In genomic region chr1:172147835-172148278, GRCm38 (mm10) we compare ENCODE assay signal across 1 mouse cellular context.
TF ChIP-seq lines count a peak whose summit lies in the region.

TSS of gene Dcaf8 (plus strand) at chr1:172148084.

TF ChIP-seq in MEL, 35 proteins besides CTCF, POLR2A, EP300 and RAD21 (continued from another document):
- TF ChIP-seq POLR2AphosphoS5 (IDR thresholded peaks at IDR 0.05; ENCODE audit: borderline replicate concordance, low read depth, low read length): peak; percentile 72; the same call in 1 of the 2 replicates
- no peak for TF ChIP-seq RCOR1 (IDR thresholded peaks at IDR 0.05; ENCODE audit: low read depth, low read length)
- TF ChIP-seq KAT2A (conservative IDR thresholded peaks at IDR 0.05; ENCODE audit: low read depth, low read length): peak; percentile 90
